Mouse (Mus musculus): Measurements from ENCODE around the gene Polr3gl. TPM values are rescaled to one million over a fixed set of nuclear protein-coding genes. Genes with fewer than 3 reads are reported as not detected.

The Polr3gl gene
- polyA plus RNA-seq, 1 experiment from 2014 or later: 36.4 TPM

DNA sequence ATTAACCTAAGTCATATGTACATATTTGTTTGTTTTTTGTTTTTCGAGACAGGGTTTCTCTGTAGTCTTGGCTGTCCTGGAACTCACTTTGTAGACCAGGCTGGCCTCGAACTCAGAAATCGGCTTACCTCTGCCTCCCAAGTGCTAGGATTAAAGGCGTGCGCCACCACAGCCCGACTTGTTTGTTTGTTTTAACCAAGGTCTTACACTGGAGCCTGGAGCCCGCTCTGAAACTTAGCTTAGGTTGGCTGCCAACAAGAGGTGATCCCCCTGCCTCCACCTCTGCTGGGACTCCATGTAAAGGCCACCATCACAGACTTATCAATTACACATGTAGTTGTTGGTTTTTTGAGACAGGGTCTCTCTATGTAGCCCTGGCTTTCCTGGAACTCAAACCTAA, 45.2 kb downstream of the Polr3gl start:
- Histone ChIP-seq H3K4me2 (ENCODE audit: low read depth, low read length) (no peak overlapping the region), H3K9me3 (replicated peaks; ENCODE audit: control insufficient read depth, low read length) (no peaks in the 10 kb centered on the region), H3K27ac (ENCODE audit: low read length) (peak overlapping the region; percentile 75), H3K36me3 (ENCODE audit: control insufficient read depth, insufficient read depth) (no peaks in the 10 kb centered on the region), H3K9ac (ENCODE audit: low read length) (no peak overlapping the region), H3K4me1 (ENCODE audit: control insufficient read depth, insufficient read depth, low read length) (peaks cover 33% of the 10 kb centered on the region), H3K4me3 (ENCODE audit: low read length) (no peak overlapping the region), H3K27me3 (ENCODE audit: control insufficient read depth, insufficient read depth, low read length) (no peaks in the 10 kb centered on the region)
- ATAC-seq (replicated peaks; ENCODE audit: extremely low read depth, insufficient read depth, low FRiP score): no peak
- 75% methylated on average over 7 of the region's 7 CpGs for WGBS

DNA sequence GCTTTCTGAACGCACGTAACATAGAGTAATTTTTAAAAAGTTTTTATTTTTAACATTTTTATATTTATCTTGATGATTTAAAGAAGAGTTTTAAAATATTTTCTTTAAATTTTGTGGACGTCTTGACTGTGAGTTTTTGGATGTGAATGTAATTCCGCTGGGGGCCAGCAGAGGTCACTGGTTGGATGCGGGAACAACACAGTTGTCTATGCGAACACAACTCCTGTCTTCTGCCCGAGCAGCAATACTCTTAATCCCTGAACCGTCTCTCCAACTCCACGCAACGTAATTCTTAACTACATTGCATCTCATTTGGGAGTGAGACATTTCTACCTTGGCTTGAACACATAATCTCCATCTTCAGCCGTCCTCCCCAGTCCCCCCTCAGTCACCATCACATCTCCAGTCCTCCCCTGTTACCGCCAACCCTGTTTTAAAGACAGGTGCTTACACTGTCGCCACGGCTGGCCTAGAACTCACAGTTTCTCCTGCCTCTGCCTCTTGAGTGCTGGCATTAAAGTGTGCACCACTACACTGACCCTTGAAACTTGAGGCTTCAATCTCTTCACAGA, 46.5 kb downstream of the Polr3gl start:
- WGBS: 12% methylated on average over 14 of the region's 14 CpGs
- ATAC-seq (replicated peaks; ENCODE audit: extremely low read depth, insufficient read depth, low FRiP score): peak; percentile 37
- no peak overlapping the region for H3K27ac ChIP-seq (ENCODE audit: low read length)

DNA sequence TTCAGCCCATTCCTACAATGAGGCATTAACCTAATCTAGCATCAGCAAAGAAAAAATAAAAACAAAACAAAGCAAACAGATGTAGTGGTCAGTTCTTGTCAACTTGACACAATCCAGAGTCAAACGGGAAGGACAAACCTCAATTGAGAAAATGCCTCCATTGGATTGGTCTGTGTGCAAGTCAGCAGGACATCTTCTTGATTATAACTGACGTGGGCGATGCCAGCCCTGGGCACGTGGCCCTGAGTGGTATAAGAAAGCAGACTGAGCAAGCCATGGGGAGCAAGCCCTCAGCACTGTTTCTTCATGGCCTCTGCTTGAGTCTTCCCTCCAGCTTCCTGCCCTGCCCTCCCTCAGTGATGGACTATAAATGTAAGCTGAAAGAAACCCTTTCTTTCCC, 47.1 kb downstream of the Polr3gl start:
- 0 out of 2 replicates have a peak overlapping the region, but pooled peaks have one; percentile 23 for H3K4me2 ChIP-seq (ENCODE audit: low read depth, low read length)
- H3K4me3 ChIP-seq (ENCODE audit: low read length): no peak overlapping the region
- H3K9me3 ChIP-seq (replicated peaks; ENCODE audit: control insufficient read depth, low read length): no peaks in the 10 kb centered on the region
- WGBS: 39% methylated on average over 4 of the region's 4 CpGs
- ATAC-seq (replicated peaks; ENCODE audit: extremely low read depth, insufficient read depth, low FRiP score): no peak
- peaks cover 33% of the 10 kb centered on the region for H3K4me1 ChIP-seq (ENCODE audit: control insufficient read depth, insufficient read depth, low read length)
- H3K27ac ChIP-seq (ENCODE audit: low read length): no peak overlapping the region
- no peaks in the 10 kb centered on the region for H3K27me3 ChIP-seq (ENCODE audit: control insufficient read depth, insufficient read depth, low read length)
- no peaks in the 10 kb centered on the region for H3K36me3 ChIP-seq (ENCODE audit: control insufficient read depth, insufficient read depth)
- no peak overlapping the region for H3K9ac ChIP-seq (ENCODE audit: low read length)

More for the DNA sequence above, 46.5 kb downstream of the Polr3gl start:
- H3K9ac ChIP-seq (ENCODE audit: low read length): peak overlapping the region; percentile 23
- H3K4me3 ChIP-seq (ENCODE audit: low read length): peak overlapping the region; percentile 4; the same call in 1 of the 2 replicates
- H3K4me2 ChIP-seq (ENCODE audit: low read depth, low read length): peak overlapping the region; percentile 39
- no peaks in the 10 kb centered on the region for H3K36me3 ChIP-seq (ENCODE audit: control insufficient read depth, insufficient read depth)
- H3K9me3 ChIP-seq (replicated peaks; ENCODE audit: control insufficient read depth, low read length): no peaks in the 10 kb centered on the region
- H3K27me3 ChIP-seq (ENCODE audit: control insufficient read depth, insufficient read depth, low read length): no peaks in the 10 kb centered on the region
- peaks cover 33% of the 10 kb centered on the region for H3K4me1 ChIP-seq (ENCODE audit: control insufficient read depth, insufficient read depth, low read length)

DNA sequence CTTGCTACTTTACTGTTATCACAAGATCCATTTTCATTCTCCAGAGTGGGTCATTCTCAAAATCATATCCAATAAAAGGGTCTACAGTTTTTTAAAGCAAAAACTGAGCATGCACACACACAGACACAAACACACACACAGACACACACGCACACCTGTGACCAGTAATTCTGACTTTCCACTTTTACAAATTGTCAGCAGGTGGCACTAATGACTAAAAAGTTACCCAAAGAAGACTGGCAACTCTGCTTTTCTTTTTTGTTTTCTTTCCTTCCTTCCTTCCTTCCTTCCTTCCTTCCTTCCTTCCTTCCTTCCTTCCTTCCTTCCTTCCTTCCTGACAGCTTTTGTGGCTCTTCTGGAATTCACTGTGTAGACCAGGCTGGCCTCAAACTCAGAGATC, 48.4 kb downstream of the Polr3gl start:
- H3K27ac ChIP-seq (ENCODE audit: low read length): no peak overlapping the region
- WGBS: 29% methylated on average over 1 of the region's 1 CpGs
- H3K9ac ChIP-seq (ENCODE audit: low read length): no peak overlapping the region
- no peak for ATAC-seq (replicated peaks; ENCODE audit: extremely low read depth, insufficient read depth, low FRiP score)
- H3K4me3 ChIP-seq (ENCODE audit: low read length): no peak overlapping the region
- H3K9me3 ChIP-seq (replicated peaks; ENCODE audit: control insufficient read depth, low read length): no peaks in the 10 kb centered on the region
- H3K36me3 ChIP-seq (ENCODE audit: control insufficient read depth, insufficient read depth): no peaks in the 10 kb centered on the region
- peaks cover 21% of the 10 kb centered on the region for H3K4me1 ChIP-seq (ENCODE audit: control insufficient read depth, insufficient read depth, low read length)
- no peak overlapping the region for H3K4me2 ChIP-seq (ENCODE audit: low read depth, low read length)
- no peaks in the 10 kb centered on the region for H3K27me3 ChIP-seq (ENCODE audit: control insufficient read depth, insufficient read depth, low read length)

DNA sequence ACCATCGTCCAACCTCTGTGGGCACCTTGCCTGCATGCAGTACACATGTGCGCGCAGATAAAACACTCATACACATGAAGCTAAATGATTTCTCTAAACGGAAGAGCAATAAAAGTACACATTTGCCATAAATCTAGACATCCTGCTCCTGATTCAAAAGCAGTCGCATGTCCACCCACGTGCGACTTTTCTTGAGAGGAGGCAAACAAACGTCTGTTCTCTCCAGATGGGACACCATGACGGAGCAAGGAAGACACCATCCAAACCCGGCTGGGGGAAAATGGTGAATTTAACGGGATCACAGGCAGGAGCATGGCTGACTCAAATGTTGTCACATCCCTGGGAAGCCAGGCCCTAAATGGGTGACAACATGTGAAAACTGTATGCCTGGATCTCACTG, 50.6 kb downstream of the Polr3gl start:
- Histone ChIP-seq H3K4me1 (ENCODE audit: control insufficient read depth, insufficient read depth, low read length) (peaks cover 7% of the 10 kb centered on the region), H3K36me3 (ENCODE audit: control insufficient read depth, insufficient read depth) (no peaks in the 10 kb centered on the region), H3K9ac (ENCODE audit: low read length) (no peak overlapping the region), H3K9me3 (replicated peaks; ENCODE audit: control insufficient read depth, low read length) (no peaks in the 10 kb centered on the region), H3K27me3 (ENCODE audit: control insufficient read depth, insufficient read depth, low read length) (no peaks in the 10 kb centered on the region), H3K4me3 (ENCODE audit: low read length) (no peak overlapping the region), H3K27ac (ENCODE audit: low read length) (no peak overlapping the region), H3K4me2 (ENCODE audit: low read depth, low read length) (no peak overlapping the region)
- no peak for ATAC-seq (replicated peaks; ENCODE audit: extremely low read depth, insufficient read depth, low FRiP score)
- 82% methylated on average over 11 of the region's 11 CpGs for WGBS

DNA sequence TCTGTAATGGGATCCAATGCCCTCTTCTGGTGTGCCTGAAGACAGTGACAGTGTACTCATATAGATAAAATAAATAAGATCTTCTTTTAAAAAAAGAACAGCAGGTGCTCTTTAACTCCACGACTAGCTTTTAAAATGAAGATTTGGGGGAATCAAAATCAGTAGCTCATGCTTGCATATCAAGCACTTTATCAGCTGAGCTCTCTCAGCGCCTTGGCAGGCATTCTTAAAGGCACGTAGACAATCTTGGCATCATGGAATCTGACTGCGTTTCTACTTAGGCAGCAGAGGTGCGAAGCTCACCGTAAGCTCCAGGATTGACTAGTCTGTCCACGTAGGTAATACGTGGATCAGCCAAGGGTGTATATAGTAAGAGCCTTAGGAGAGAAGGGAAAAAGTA, 51.4 kb downstream of the Polr3gl start:
- WGBS: 67% methylated on average over 8 of the region's 8 CpGs
- Histone ChIP-seq H3K36me3 (ENCODE audit: control insufficient read depth, insufficient read depth) (no peaks in the 10 kb centered on the region), H3K4me2 (ENCODE audit: low read depth, low read length) (no peak overlapping the region), H3K9me3 (replicated peaks; ENCODE audit: control insufficient read depth, low read length) (no peaks in the 10 kb centered on the region), H3K4me1 (ENCODE audit: control insufficient read depth, insufficient read depth, low read length) (peaks cover 2% of the 10 kb centered on the region; the same call in 1 of the 2 replicates), H3K4me3 (ENCODE audit: low read length) (no peak overlapping the region), H3K9ac (ENCODE audit: low read length) (no peak overlapping the region), H3K27me3 (ENCODE audit: control insufficient read depth, insufficient read depth, low read length) (no peaks in the 10 kb centered on the region), H3K27ac (ENCODE audit: low read length) (no peak overlapping the region)
- ATAC-seq (replicated peaks; ENCODE audit: extremely low read depth, insufficient read depth, low FRiP score): no peak

DNA sequence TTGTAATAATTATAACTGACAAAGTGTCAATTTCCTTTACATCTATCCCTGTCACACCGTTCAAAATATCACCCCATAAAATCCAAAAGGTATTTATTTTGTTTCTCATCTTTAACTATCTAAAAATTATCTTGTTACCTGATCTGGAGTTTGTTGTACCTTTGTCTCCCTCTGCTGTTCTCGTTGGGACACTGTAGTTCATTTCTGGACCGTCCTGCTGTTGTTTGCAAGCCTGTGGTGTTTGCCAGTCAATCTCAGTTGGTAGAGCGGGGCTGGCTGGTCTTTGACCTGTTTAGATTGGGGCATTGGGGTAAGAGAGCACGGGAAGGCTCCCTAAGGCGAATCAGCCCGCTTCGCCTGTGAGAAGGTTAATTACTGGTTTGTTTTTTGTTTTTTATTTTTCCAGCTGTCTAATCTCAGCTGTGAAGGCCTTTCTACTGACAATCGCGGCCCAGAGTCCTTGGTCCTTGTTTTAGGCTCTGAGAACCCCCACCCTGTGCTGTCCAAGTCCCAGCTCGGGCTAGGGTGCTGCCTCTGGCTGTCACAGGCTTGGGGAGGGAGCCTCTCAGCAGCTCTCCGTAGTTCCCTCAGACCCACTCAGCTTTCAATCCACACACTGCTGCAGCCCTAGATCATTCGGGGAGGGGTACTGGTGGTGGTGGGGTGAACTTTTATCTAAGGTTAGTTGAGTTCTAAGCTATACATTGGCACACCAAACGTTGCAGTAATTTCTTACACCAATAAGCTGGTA, 52.5 kb downstream of the Polr3gl start:
- Histone ChIP-seq H3K4me3 (ENCODE audit: low read length) (no peak overlapping the region), H3K27ac (ENCODE audit: low read length) (no peak overlapping the region), H3K9me3 (replicated peaks; ENCODE audit: control insufficient read depth, low read length) (no peaks in the 10 kb centered on the region), H3K4me2 (ENCODE audit: low read depth, low read length) (no peak overlapping the region), H3K4me1 (ENCODE audit: control insufficient read depth, insufficient read depth, low read length) (no peaks in the 10 kb centered on the region), H3K36me3 (ENCODE audit: control insufficient read depth, insufficient read depth) (no peaks in the 10 kb centered on the region), H3K9ac (ENCODE audit: low read length) (0 out of 2 replicates have a peak overlapping the region, but pooled peaks have one; percentile 26), H3K27me3 (ENCODE audit: control insufficient read depth, insufficient read depth, low read length) (no peaks in the 10 kb centered on the region)
- no peak for ATAC-seq (replicated peaks; ENCODE audit: extremely low read depth, insufficient read depth, low FRiP score)
- WGBS: 20% methylated on average over 14 of the region's 14 CpGs

DNA sequence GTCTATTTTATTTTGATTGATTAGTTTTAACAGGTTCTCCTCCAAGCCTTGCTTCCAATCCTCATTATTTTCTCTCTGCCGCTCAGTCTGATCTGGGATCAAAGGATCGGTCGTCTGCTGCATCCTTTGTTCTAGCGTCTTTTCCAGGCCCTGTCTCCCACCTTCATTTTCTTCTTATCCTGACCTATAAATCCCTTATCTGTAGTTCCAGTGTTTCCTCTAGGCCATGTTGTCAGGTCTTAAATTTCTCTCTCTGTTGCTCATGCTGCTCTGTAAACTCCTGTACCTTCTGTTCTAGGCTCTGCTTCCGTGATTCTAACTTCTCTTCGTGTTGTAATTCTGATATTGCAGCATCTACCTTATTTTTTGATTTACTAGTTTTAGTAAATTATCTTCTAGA, 53.2 kb downstream of the Polr3gl start:
- H3K4me2 ChIP-seq (ENCODE audit: low read depth, low read length): no peak overlapping the region
- no peaks in the 10 kb centered on the region for H3K27me3 ChIP-seq (ENCODE audit: control insufficient read depth, insufficient read depth, low read length)
- no peak for ATAC-seq (replicated peaks; ENCODE audit: extremely low read depth, insufficient read depth, low FRiP score)
- 49% methylated on average over 6 of the region's 6 CpGs for WGBS
- H3K27ac ChIP-seq (ENCODE audit: low read length): no peak overlapping the region
- H3K9me3 ChIP-seq (replicated peaks; ENCODE audit: control insufficient read depth, low read length): no peaks in the 10 kb centered on the region
- H3K36me3 ChIP-seq (ENCODE audit: control insufficient read depth, insufficient read depth): no peaks in the 10 kb centered on the region
- H3K9ac ChIP-seq (ENCODE audit: low read length): no peak overlapping the region
- H3K4me1 ChIP-seq (ENCODE audit: control insufficient read depth, insufficient read depth, low read length): no peaks in the 10 kb centered on the region
- no peak overlapping the region for H3K4me3 ChIP-seq (ENCODE audit: low read length)

DNA sequence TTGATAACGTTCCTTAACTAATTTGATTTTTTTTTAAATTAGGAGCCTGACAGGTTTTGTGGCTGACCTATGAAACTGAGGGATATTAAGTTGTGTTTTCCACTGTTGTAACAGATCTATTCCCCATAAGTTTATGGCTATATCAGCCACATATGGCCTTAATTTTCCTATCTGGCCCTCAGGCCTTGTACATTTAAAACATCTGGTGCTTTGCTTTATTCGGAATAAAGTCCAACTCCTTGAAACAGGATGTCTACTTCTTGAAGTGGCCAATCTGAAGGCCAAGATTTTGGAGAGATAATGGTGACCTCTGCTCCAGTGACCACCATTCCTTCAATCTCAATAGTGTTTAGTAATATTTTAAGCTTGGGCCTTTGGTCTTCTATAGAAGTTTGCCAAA, 54.7 kb downstream of the Polr3gl start:
- Histone ChIP-seq H3K27me3 (ENCODE audit: control insufficient read depth, insufficient read depth, low read length) (no peaks in the 10 kb centered on the region), H3K4me2 (ENCODE audit: low read depth, low read length) (no peak overlapping the region), H3K36me3 (ENCODE audit: control insufficient read depth, insufficient read depth) (no peaks in the 10 kb centered on the region), H3K9me3 (replicated peaks; ENCODE audit: control insufficient read depth, low read length) (no peaks in the 10 kb centered on the region), H3K4me3 (ENCODE audit: low read length) (no peak overlapping the region), H3K4me1 (ENCODE audit: control insufficient read depth, insufficient read depth, low read length) (no peaks in the 10 kb centered on the region), H3K9ac (ENCODE audit: low read length) (no peak overlapping the region), H3K27ac (ENCODE audit: low read length) (no peak overlapping the region)
- ATAC-seq (replicated peaks; ENCODE audit: extremely low read depth, insufficient read depth, low FRiP score): no peak
- 66% methylated on average over 2 of the region's 2 CpGs for WGBS
